Mouse (Mus musculus) thymus, adult 2 months (tissue): Measurements from ENCODE around the gene Pcsk6. TPM values are rescaled to one million over a fixed set of nuclear protein-coding genes. Genes with fewer than 3 reads are reported as not detected.

ENCODE experiments used
- DNase-seq: peaks from one replicate; pipeline ENCODE4 v3.0.0; 2021
- H3K27ac ChIP-seq: fragments of 200-500 bp; 2 replicates; pipeline ENCODE4 v1.5.1; 2012; ENCODE audit warnings: low read length, control low read depth; ENCODE audit not compliant: control insufficient read depth, insufficient read depth
- H3K27me3 ChIP-seq: fragments of 200-500 bp; 2 replicates; pipeline ENCODE4 v1.6.1; 2012; ENCODE audit warnings: mild to moderate bottlenecking, low read length, moderate library complexity, mixed read lengths; ENCODE audit not compliant: control insufficient read depth, insufficient read depth
- H3K36me3 ChIP-seq: fragments of 200-500 bp; 2 replicates; pipeline ENCODE4 v1.6.1; 2012; ENCODE audit warnings: mild to moderate bottlenecking, low read length, moderate library complexity; ENCODE audit not compliant: control insufficient read depth, insufficient read depth
- H3K4me1 ChIP-seq: fragments of 200-500 bp; replicated peaks from 2 replicates; pipeline ENCODE4 v1.6.1; 2012; ENCODE audit warnings: low read length; ENCODE audit not compliant: control insufficient read depth, insufficient read depth
- H3K4me3 ChIP-seq: fragments of 200-500 bp; 2 replicates; pipeline ENCODE4 v1.5.1; 2012; ENCODE audit warnings: mild to moderate bottlenecking, low read length, control low read depth, moderate library complexity; ENCODE audit not compliant: control insufficient read depth, insufficient read depth
- CTCF ChIP-seq: fragments of 200-500 bp; IDR thresholded peaks from 2 replicates; pipeline ENCODE4 v1.5.1; 2012; ENCODE audit warnings: mild to moderate bottlenecking, control low read depth, low read length, moderate library complexity, borderline replicate concordance; ENCODE audit not compliant: control insufficient read depth, poor library complexity, insufficient read depth; ENCODE audit errors: extremely low read depth
- POLR2A ChIP-seq: fragments of 200-500 bp; IDR thresholded peaks from 2 replicates; pipeline ENCODE4 v1.6.1; 2012; ENCODE audit warnings: mild to moderate bottlenecking, low read length, control low read depth, moderate library complexity; ENCODE audit not compliant: control insufficient read depth, poor library complexity, insufficient read depth; ENCODE audit errors: extremely low read depth
- WGBS: fragments of 180-500 bp; shearing (Covaris S2); methylation state at CpG from one replicate; pipeline ENCODE4 v1.1.7; 2018; 5-methylcytosine and 5-hydroxymethylcytosine counted together
- polyA plus RNA-seq: library from polyadenylated mRNA; depleted of rRNA; stranded (reverse); fragments of >200 nt; gene quantifications from 2 replicates; pipeline ENCODE4 v1.2.3, GENCODE M21; 2012

The Pcsk6 gene
- polyA plus RNA-seq, 1 experiment: 4.5 TPM

DNA sequence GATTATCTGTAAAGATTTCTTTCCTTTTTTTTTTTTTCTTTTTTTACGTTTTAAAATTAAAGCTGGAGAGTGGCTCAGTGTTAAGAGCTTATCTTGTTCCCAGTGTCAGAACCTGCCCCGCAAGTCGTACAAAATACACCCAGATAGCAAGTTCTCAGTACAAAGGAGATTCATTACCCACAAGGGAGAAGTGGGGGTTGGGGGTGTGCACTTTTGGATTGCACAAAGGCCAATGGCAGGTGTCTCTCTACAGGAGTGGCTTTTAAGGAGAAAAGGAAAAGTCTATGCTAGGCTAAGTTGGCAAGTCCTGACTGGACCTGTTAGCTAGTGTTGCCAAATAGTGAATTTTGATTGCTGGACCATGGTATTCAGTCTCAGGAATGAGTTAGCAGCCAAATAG, 140.3 kb downstream of the Pcsk6 start:
- no peaks in the 10 kb centered on the region for H3K36me3 ChIP-seq
- 84% methylated on average over 3 of the region's 3 CpGs for WGBS
- H3K27ac ChIP-seq: no peak overlapping the region
- TF ChIP-seq POLR2A: no peak
- no peak for TF ChIP-seq CTCF
- no peaks in the 10 kb centered on the region for H3K4me1 ChIP-seq
- no peak for DNase-seq
- H3K4me3 ChIP-seq: no peak overlapping the region
- H3K27me3 ChIP-seq: no peaks in the 10 kb centered on the region

DNA sequence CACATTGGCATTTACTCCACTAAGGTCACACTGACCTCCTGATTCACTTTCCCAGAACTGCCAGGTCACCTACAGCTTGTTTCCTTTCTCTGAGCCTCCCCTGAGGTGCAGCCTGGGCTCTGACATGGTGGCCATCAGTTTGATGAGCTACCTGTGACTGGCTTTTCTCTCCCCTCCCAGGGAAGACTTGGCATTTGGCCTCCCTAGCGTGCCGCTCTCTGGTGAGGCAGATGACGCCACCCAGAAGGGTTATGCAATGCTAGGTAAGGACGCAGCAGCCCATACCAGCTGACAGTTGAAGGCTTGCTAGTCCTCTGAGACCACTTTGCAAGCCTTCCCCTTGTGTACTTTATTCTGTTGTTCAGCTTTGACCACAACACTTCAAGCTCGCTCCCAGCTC, 141.9 kb downstream of the Pcsk6 start:
- no peak for DNase-seq
- H3K27me3 ChIP-seq: no peaks in the 10 kb centered on the region
- 90% methylated on average over 5 of the region's 5 CpGs for WGBS
- no peaks in the 10 kb centered on the region for H3K36me3 ChIP-seq
- H3K27ac ChIP-seq: no peak overlapping the region
- TF ChIP-seq POLR2A (no peak), CTCF (no peak)
- no peak overlapping the region for H3K4me3 ChIP-seq
- no peaks in the 10 kb centered on the region for H3K4me1 ChIP-seq

DNA sequence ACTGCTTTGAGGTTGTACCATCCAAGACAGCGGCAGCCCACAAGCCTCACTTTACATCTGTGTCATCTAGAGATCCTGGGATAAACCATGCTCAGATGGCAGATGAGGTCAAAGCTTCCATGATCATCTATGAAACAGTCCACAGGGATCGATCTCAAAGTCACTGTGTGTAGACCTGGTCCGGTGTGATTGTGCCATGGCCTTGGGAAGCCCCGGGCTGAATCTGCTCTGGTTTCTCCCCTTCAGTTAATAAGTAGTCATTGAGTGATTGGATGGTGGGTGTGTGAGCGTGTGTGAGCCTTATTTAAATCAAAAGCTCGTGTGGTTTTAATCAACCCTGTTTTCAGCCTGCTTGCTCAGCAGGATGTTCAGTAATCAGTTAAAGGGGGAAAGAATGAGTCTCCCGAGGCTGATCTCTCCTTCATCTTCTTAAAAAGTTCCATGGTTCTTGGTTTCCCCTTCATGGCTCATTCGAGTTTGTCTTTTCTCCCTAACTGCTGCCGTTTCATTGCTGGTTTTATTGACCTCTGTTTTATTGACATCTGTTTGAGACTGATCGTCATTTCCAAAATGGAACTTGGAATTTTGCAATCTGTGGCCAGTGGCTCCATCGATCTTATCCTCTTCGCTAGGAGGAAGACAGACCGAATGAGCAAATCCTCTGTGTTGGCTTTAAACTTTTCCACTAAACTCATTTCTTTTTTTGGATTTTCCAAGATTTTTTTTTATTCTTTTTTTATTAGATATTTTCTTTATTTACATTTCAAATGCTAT, 142.5 kb downstream of the Pcsk6 start:
- Histone ChIP-seq H3K4me3 (no peak overlapping the region), H3K4me1 (no peaks in the 10 kb centered on the region), H3K27me3 (no peaks in the 10 kb centered on the region), H3K36me3 (no peaks in the 10 kb centered on the region), H3K27ac (no peak overlapping the region)
- no peak for TF ChIP-seq POLR2A
- 87% methylated on average over 13 of the region's 13 CpGs for WGBS
- no peak for DNase-seq

DNA sequence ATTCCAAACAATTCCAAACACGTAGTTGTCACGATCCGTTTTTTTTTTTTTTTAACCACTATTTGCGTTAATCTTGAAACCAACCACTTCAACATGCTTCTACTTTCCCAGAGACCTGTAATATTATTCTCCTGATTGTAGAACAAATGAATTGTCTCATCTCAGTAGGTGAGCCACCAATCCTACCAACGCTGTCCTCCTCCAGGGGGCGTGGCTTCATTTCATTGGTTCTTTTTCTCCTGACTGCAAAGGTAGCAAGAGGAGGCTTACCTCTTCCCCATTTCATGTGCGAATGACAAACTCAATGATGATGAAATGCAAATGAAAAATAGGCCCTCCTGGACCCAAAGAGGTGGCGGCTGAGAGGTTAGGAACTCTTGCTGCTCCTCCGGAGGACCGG, 143.5 kb downstream of the Pcsk6 start:
- WGBS: 89% methylated on average over 10 of the region's 10 CpGs
- no peak for DNase-seq
- Histone ChIP-seq H3K4me3 (no peak overlapping the region), H3K4me1 (no peaks in the 10 kb centered on the region), H3K36me3 (no peaks in the 10 kb centered on the region), H3K27me3 (no peaks in the 10 kb centered on the region), H3K27ac (no peak overlapping the region)
- TF ChIP-seq CTCF (no peak), POLR2A (no peak)

DNA sequence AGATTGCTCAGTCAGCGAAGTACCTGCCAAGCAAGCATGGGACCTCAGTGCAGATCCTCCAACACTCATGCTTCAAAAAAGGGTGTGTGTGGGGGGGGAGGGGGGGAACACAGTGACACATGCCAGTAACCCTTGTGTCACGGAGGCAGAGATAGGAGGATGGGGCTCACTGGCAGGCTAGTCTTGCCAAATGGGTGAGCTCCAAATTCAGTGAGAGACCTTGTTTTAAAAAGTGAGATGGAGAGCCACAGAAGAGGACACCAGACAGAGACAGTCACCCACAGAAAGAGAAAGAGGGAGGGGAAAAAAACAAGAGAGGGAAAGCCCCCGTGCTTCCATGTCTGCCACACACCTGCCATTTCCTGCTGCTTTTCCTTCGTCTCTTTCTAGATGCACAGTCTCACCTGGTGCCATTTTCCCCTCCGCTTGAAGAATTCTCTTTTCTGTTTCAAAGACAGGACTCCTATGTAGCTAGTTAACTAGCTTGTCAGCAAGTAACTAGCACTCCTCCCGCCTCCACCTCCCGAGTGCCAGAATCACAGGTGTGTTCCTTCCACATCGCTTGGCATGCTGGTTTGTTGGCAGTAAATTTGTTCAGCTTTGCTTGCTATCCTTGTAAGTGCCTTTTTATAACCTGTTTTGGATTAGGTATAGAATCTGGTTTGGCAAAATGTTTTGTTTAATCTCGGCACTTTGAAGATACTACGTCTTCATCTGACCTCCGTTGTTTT, 146.8 kb downstream of the Pcsk6 start:
- no peaks in the 10 kb centered on the region for H3K27me3 ChIP-seq
- no peak overlapping the region for H3K4me3 ChIP-seq
- H3K36me3 ChIP-seq: no peaks in the 10 kb centered on the region
- no peak for DNase-seq
- TF ChIP-seq CTCF (no peak), POLR2A (no peak)
- no peak overlapping the region for H3K27ac ChIP-seq
- H3K4me1 ChIP-seq: no peaks in the 10 kb centered on the region; the same call in 1 of the 2 replicates
- WGBS: 89% methylated on average over 11 of the region's 11 CpGs

DNA sequence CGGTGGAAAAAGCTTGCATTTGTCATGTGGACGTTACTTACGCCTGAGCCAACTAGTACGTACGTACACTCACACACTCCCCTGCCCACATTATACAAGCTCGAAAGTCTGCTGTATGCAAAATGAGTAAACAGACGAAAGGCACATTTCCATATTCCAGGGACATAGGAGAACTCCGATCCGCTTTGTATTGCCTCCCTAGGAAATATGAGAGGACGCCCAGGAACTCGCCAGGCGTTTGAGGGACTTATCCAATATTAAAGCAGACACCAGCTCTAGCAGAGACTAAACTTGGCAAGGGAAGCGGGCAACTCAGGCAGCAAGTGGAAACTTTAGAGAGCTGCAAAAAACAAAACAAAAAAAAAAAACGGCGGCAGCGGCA, 147.3 kb downstream of the Pcsk6 start:
- no peak for DNase-seq
- WGBS: 92% methylated on average over 16 of the region's 16 CpGs

More for the DNA sequence above, 147.3 kb downstream of the Pcsk6 start:
- H3K4me3 ChIP-seq: no peak overlapping the region
- no peaks in the 10 kb centered on the region; the same call in 1 of the 2 replicates for H3K4me1 ChIP-seq
- no peaks in the 10 kb centered on the region for H3K27me3 ChIP-seq
- H3K36me3 ChIP-seq: no peaks in the 10 kb centered on the region
- H3K27ac ChIP-seq: no peak overlapping the region
- no peak for TF ChIP-seq POLR2A
- no peak for TF ChIP-seq CTCF
